Mouse (Mus musculus): ENCODE measurements around the gene Npas3.

- TF ChIP-seq CTCF (IDR thresholded peaks at IDR 0.05; ENCODE audit: low read depth): peak; percentile 86
- TF ChIP-seq EP300 (IDR thresholded peaks at IDR 0.05; ENCODE audit: low read depth): no peak
Observed at GRCm38 (mm10) chr12:54060732-54061131, 812.3 kb downstream of the Npas3 start.
